Mouse (Mus musculus): ENCODE data around the gene Iars. TPM values are rescaled to one million over a fixed set of nuclear protein-coding genes. Genes with fewer than 3 reads are reported as not detected.
"Not testable (repeated sequence)": the region's sequence is repeated elsewhere in the genome, so short reads cannot be mapped to it uniquely, and the experiment has no call there.

The Iars gene
- total RNA-seq, 2 experiments from 2014 or later = 60.1 to 66.9 TPM

- DNase-seq (ENCODE audit: low spot score in 2 of 2) = no peak
These were observed 78.8 kb downstream of the Iars start for GRCm38 (mm10) chr13:49760675-49761074.

GRCm38 (mm10) chr13:49762208-49762607 is 80.3 kb downstream of the Iars start:
- H3K4me3 ChIP-seq = no peak overlapping the region
- TF ChIP-seq CTCF (conservative IDR thresholded peaks at IDR 0.05) = no peak
- H3K27ac ChIP-seq = no peak overlapping the region
- DNase-seq (ENCODE audit: low spot score in 2 of 2) = no peak

More at GRCm38 (mm10) chr13:49760675-49761074, 78.8 kb downstream of the Iars start:
- no peak for TF ChIP-seq CTCF (conservative IDR thresholded peaks at IDR 0.05)
- no peak overlapping the region for H3K4me3 ChIP-seq
- H3K27ac ChIP-seq = no peak overlapping the region

- H3K27ac ChIP-seq = no peak overlapping the region
- no peak for TF ChIP-seq CTCF (conservative IDR thresholded peaks at IDR 0.05)
- no peak overlapping the region for H3K4me3 ChIP-seq
- no peak for DNase-seq (ENCODE audit: low spot score in 2 of 2)
These were observed 83.4 kb downstream of the Iars start for GRCm38 (mm10) chr13:49765306-49765705.

GRCm38 (mm10) chr13:49766269-49766668 is 84.4 kb downstream of the Iars start:
- no peak for TF ChIP-seq CTCF (conservative IDR thresholded peaks at IDR 0.05)
- Histone ChIP-seq H3K4me3 (no peak overlapping the region), H3K27ac (no peak overlapping the region)
- no peak for DNase-seq (ENCODE audit: low spot score in 2 of 2)

- no peak for DNase-seq (ENCODE audit: low spot score in 2 of 2)
- no peak for TF ChIP-seq CTCF (conservative IDR thresholded peaks at IDR 0.05)
These were observed 86.1 kb downstream of the Iars start for GRCm38 (mm10) chr13:49768048-49768447.

GRCm38 (mm10) chr13:49769111-49769510 is 87.2 kb downstream of the Iars start:
- DNase-seq (ENCODE audit: low spot score in 2 of 2) = no peak
- Histone ChIP-seq H3K4me3 (no peak overlapping the region), H3K27ac (no peak overlapping the region)
- TF ChIP-seq CTCF (conservative IDR thresholded peaks at IDR 0.05) = no peak

More at GRCm38 (mm10) chr13:49768048-49768447, 86.1 kb downstream of the Iars start:
- Histone ChIP-seq H3K27ac (no peak overlapping the region), H3K4me3 (no peak overlapping the region)

GRCm38 (mm10) chr13:49771536-49771935 is 89.6 kb downstream of the Iars start:
- not testable (repeated sequence) for H3K27ac ChIP-seq; H3K4me3 ChIP-seq; DNase-seq (ENCODE audit: low spot score in 2 of 2)
- 0 out of 2 replicates have a peak, but pooled peaks have one; percentile 19 for TF ChIP-seq CTCF (conservative IDR thresholded peaks at IDR 0.05)

Other genes starting within 250 kb of the Iars start
- 1 to 10 TPM in 1 of 2 experiments, under 1 TPM in 1; 0.79 to 1.7 TPM for gene Tes3-ps, start 188.8 kb upstream of the Iars start, total RNA-seq (2021)
- 1 to 10 TPM; 6.5 to 8.1 TPM for gene Ecm2, start 177.3 kb upstream of the Iars start, total RNA-seq (2021)
- 1 to 10 TPM in 1 of 2 experiments, under 1 TPM in 1; 0.83 to 1.2 TPM for gene Aspn, start 137.7 kb upstream of the Iars start, total RNA-seq (2021)
- gene Omd, start 99.6 kb upstream of the Iars start, total RNA-seq (2021) = under 1 TPM; 0.31 to 0.59 TPM
- 1 to 10 TPM; 5.3 to 6.1 TPM for gene Ogn, start 74.1 kb upstream of the Iars start, total RNA-seq (2021)
- gene Cenpp, start 29.3 kb upstream of the Iars start, total RNA-seq (2021) = 1 to 10 TPM; 1.7 TPM
- gene Nol8, start 29.0 kb upstream of the Iars start, total RNA-seq (2021) = 10 to 100 TPM; 28.4 to 28.5 TPM
- gene Gm30302, start 116.9 kb downstream of the Iars start, total RNA-seq (2021) = not detected

All from layer of hippocampus, adult 2 months (tissue).